Mouse (Mus musculus) C2C12 (cell line): ENCODE data around the gene Hist1h2ag.

ENCODE experiments used
- CTCF ChIP-seq: IDR thresholded peaks from one replicate; pipeline ENCODE4 v1.5.1; 2011; ENCODE audit not compliant: control insufficient read depth, insufficient read depth, insufficient read length
- MYOD1 ChIP-seq: IDR thresholded peaks from one replicate; pipeline ENCODE4 v1.6.1; 2011; ENCODE audit warnings: low read depth; ENCODE audit not compliant: control insufficient read depth, insufficient read length

GRCm38 (mm10) chr13:22014411-22014845, 28.3 kb downstream of the Hist1h2ag start:
- no peak for TF ChIP-seq CTCF
- TF ChIP-seq MYOD1 = no peak
